Mouse (Mus musculus): ENCODE measurements at regions not wholly inside any gene's neighbourhood (a gene's known extent, or its start where the extent isn't known, plus 50 kb on each side); places are given as distances from the start of the nearest gene placed in this dataset.

- H3K4me3 ChIP-seq (ENCODE audit: control insufficient read depth in 1 of 2, insufficient read depth in 1 of 2, low read depth in 2 of 2, low read length in 2 of 2): no peak overlapping the region
- no peaks in the 10 kb centered on the region for H3K36me3 ChIP-seq (ENCODE audit: control insufficient read depth in 1 of 2, insufficient read depth in 2 of 2, low read length in 2 of 2)
- H3K27ac ChIP-seq (ENCODE audit: control insufficient read depth, low read depth, low read length): no peak overlapping the region
- H3K79me2 ChIP-seq (ENCODE audit: control insufficient read depth, insufficient read depth, low read length, poor library complexity): no peaks in the 10 kb centered on the region; the same call in 1 of the 2 replicates
- TF ChIP-seq USF2 (IDR thresholded peaks at IDR 0.05; ENCODE audit: borderline replicate concordance in 1 of 2, insufficient read depth in 1 of 2, low read depth in 1 of 2, low read length in 2 of 2): no peak
- no peak for TF ChIP-seq TBP (IDR thresholded peaks at IDR 0.05; ENCODE audit: low read depth, low read length)
- no peak for TF ChIP-seq MXI1 (IDR thresholded peaks at IDR 0.05; ENCODE audit: low read depth, low read length)
- no peak for TF ChIP-seq CHD2 (IDR thresholded peaks at IDR 0.05; ENCODE audit: low read length)
- TF ChIP-seq EP300 (IDR thresholded peaks at IDR 0.05; ENCODE audit: low read depth in 1 of 2, low read length in 2 of 2): no peak
- TF ChIP-seq E2F4 (IDR thresholded peaks at IDR 0.05; ENCODE audit: borderline replicate concordance, low read depth, low read length): no peak
- TF ChIP-seq RCOR1 (IDR thresholded peaks at IDR 0.05; ENCODE audit: low read depth, low read length): no peak
- TF ChIP-seq POLR2A (IDR thresholded peaks at IDR 0.05; ENCODE audit: control insufficient read depth in 1 of 2, insufficient read depth in 1 of 2, low read depth in 1 of 2, low read length in 2 of 2, poor library complexity in 1 of 2): no peak
- TF ChIP-seq MAFK (IDR thresholded peaks at IDR 0.05; ENCODE audit: borderline replicate concordance, low read depth, low read length): no peak
- TF ChIP-seq MAX (IDR thresholded peaks at IDR 0.05; ENCODE audit: low read length): no peak
- no peak for TF ChIP-seq ZNF384 (IDR thresholded peaks at IDR 0.05; ENCODE audit: low read depth, low read length)
- no peak for TF ChIP-seq SIN3A (IDR thresholded peaks at IDR 0.05; ENCODE audit: low read length)
- no peaks in the 10 kb centered on the region for H3K9me3 ChIP-seq (replicated peaks; ENCODE audit: insufficient read depth, low read length)
- DNase-seq (ENCODE audit: low read depth, low spot score): no peak
- no peaks in the 10 kb centered on the region for H3K4me1 ChIP-seq (ENCODE audit: control insufficient read depth in 1 of 2, insufficient read depth in 2 of 2, low read length in 2 of 2)
- no peaks in the 10 kb centered on the region for H3K27me3 ChIP-seq (ENCODE audit: control insufficient read depth in 1 of 2, insufficient read depth in 2 of 2, low read length in 2 of 2)
- no peak overlapping the region for H3K9ac ChIP-seq (ENCODE audit: control insufficient read depth, low read depth, low read length, poor library complexity, severe bottlenecking)
These were observed 93.5 kb downstream of the Tex36 start for GRCm38 (mm10) chr7:133508370-133509012.

- H3K4me1 ChIP-seq (ENCODE audit: control insufficient read depth in 1 of 2, insufficient read depth in 2 of 2, low read length in 2 of 2): no peaks in the 10 kb centered on the region
- H3K79me2 ChIP-seq (ENCODE audit: control insufficient read depth, insufficient read depth, low read length, poor library complexity): no peaks in the 10 kb centered on the region; the same call in 1 of the 2 replicates
- no peaks in the 10 kb centered on the region for H3K36me3 ChIP-seq (ENCODE audit: control insufficient read depth in 1 of 2, insufficient read depth in 2 of 2, low read length in 2 of 2)
- H3K4me3 ChIP-seq (ENCODE audit: control insufficient read depth in 1 of 2, insufficient read depth in 1 of 2, low read depth in 2 of 2, low read length in 2 of 2): no peak overlapping the region
- no peak for DNase-seq (ENCODE audit: low read depth, low spot score)
- no peak overlapping the region for H3K27ac ChIP-seq (ENCODE audit: control insufficient read depth, low read depth, low read length)
- no peaks in the 10 kb centered on the region for H3K27me3 ChIP-seq (ENCODE audit: control insufficient read depth in 1 of 2, insufficient read depth in 2 of 2, low read length in 2 of 2)
- H3K9me3 ChIP-seq (replicated peaks; ENCODE audit: insufficient read depth, low read length): no peaks in the 10 kb centered on the region
- no peak overlapping the region for H3K9ac ChIP-seq (ENCODE audit: control insufficient read depth, low read depth, low read length, poor library complexity, severe bottlenecking)
- TF ChIP-seq RCOR1 (IDR thresholded peaks at IDR 0.05; ENCODE audit: low read depth, low read length): no peak
- peak in 2 of 3 experiments; percentile 1 to 13; a peak in 1 of 6 replicates for TF ChIP-seq CTCF (IDR thresholded peaks at IDR 0.05 in 2 of 3, conservative IDR thresholded peaks at IDR 0.05 in 1 of 3; ENCODE audit: control insufficient read depth in 1 of 3, insufficient read depth in 1 of 3, low read depth in 2 of 3, low read length in 3 of 3, poor library complexity in 1 of 3, severe bottlenecking in 1 of 3)
- TF ChIP-seq KAT2A (conservative IDR thresholded peaks at IDR 0.05; ENCODE audit: low read depth, low read length): no peak
- TF ChIP-seq MAX (IDR thresholded peaks at IDR 0.05; ENCODE audit: low read length): no peak
- no peak for TF ChIP-seq ZNF384 (IDR thresholded peaks at IDR 0.05; ENCODE audit: low read depth, low read length)
- TF ChIP-seq ETS1 (IDR thresholded peaks at IDR 0.05; ENCODE audit: low read depth, low read length): no peak
- TF ChIP-seq JUND (IDR thresholded peaks at IDR 0.05; ENCODE audit: low read depth, low read length): no peak
These were observed 96.3 kb downstream of the Tex36 start for GRCm38 (mm10) chr7:133505628-133506027.
